Mouse (Mus musculus) adrenal gland, postnatal 14 days (tissue): ENCODE results near the gene Sigirr. TPM values are rescaled to one million over a fixed set of nuclear protein-coding genes. Genes with fewer than 3 reads are reported as not detected.

Experiments used
- DNase-seq: peaks from one replicate; pipeline ENCODE4 v3.0.0; 2021; ENCODE audit warnings: mixed read lengths
- total RNA-seq: library from RNA; stranded (reverse); gene quantifications from 2 replicates; pipeline ENCODE4 v1.2.3, GENCODE M21; 2021

The Sigirr gene
- total RNA-seq, 1 experiment from 2014 or later, result 7.5 TPM

GRCm38 (mm10) chr7:141096649-141097056 is 3.7 kb downstream of the Sigirr start:
- peak; percentile 78 for DNase-seq

- no peak for DNase-seq
Measured at GRCm38 (mm10) chr7:141096021-141096420, 4.4 kb downstream of the Sigirr start.

- DNase-seq, result no peak
Measured at GRCm38 (mm10) chr7:141094487-141095205, 5.7 kb downstream of the Sigirr start.

- no peak for DNase-seq
Measured at GRCm38 (mm10) chr7:141093950-141094349, 6.4 kb downstream of the Sigirr start.

- DNase-seq, result peak; percentile 94
Measured at GRCm38 (mm10) chr7:141092051-141092735, 8.2 kb downstream of the Sigirr start.

- peak; percentile 55 for DNase-seq
Measured at GRCm38 (mm10) chr7:141090228-141090627, 10.1 kb downstream of the Sigirr start.

- no peak for DNase-seq
Measured at GRCm38 (mm10) chr7:141088473-141088872, 11.9 kb downstream of the Sigirr start.

GRCm38 (mm10) chr7:141087894-141088293 is 12.5 kb downstream of the Sigirr start:
- peak; percentile 48 for DNase-seq

GRCm38 (mm10) chr7:141079481-141080449 is 20.6 kb downstream of the Sigirr start:
- no peak for DNase-seq

GRCm38 (mm10) chr7:141078876-141079275 is 21.5 kb downstream of the Sigirr start:
- no peak for DNase-seq

GRCm38 (mm10) chr7:141077841-141078240 is 22.5 kb downstream of the Sigirr start, which contains the start of gene Pkp3:
Pkp3 (plus strand) TSS chr7:141078218.
- no peak for DNase-seq

- no peak for DNase-seq
Measured at GRCm38 (mm10) chr7:141073782-141074181, 26.6 kb downstream of the Sigirr start.

- DNase-seq, result peak; percentile 45
Measured at GRCm38 (mm10) chr7:141072017-141072745, 28.2 kb downstream of the Sigirr start.

- DNase-seq, result peak; percentile 83
Measured at GRCm38 (mm10) chr7:141070058-141070862, 30.1 kb downstream of the Sigirr start.

- no peak for DNase-seq
Measured at GRCm38 (mm10) chr7:141068351-141068750, 32.0 kb downstream of the Sigirr start.

GRCm38 (mm10) chr7:141064576-141064975 is 35.8 kb downstream of the Sigirr start:
- no peak for DNase-seq

GRCm38 (mm10) chr7:141064175-141064574 is 36.2 kb downstream of the Sigirr start:
- peak; percentile 2 for DNase-seq

- DNase-seq, result no peak
Measured at GRCm38 (mm10) chr7:141063353-141063752, 37.0 kb downstream of the Sigirr start.

GRCm38 (mm10) chr7:141062525-141062924 is 37.8 kb downstream of the Sigirr start:
- no peak for DNase-seq

GRCm38 (mm10) chr7:141061269-141061692 is 39.1 kb downstream of the Sigirr start:
- DNase-seq, result no peak
